Mouse (Mus musculus) forebrain, embryonic 11.5 days (tissue): ENCODE results near the gene H2-DMb2. TPM values are rescaled to one million over a fixed set of nuclear protein-coding genes. Genes with fewer than 3 reads are reported as not detected.

ENCODE experiments used
- ATAC-seq: fragments of 200-750 bp; cut with Nextera tagmentation; replicated peaks from 2 replicates; pipeline ENCODE4 v1.8.0; 2017; ENCODE audit warnings: moderate TSS enrichment; ENCODE audit not compliant: low FRiP score
- DNase-seq: peaks from one replicate; pipeline ENCODE4 v3.0.0-alpha.2; 2017; ENCODE audit warnings: low spot score
- H3K27ac ChIP-seq: fragments of 300-500 bp; sonication (generic); 2 replicates; pipeline ENCODE4 v1.5.1; 2014; ENCODE audit warnings: low read depth, low read length
- H3K27me3 ChIP-seq: fragments of 300-500 bp; sonication (generic); 2 replicates; pipeline ENCODE4 v1.6.1; 2014; ENCODE audit warnings: mild to moderate bottlenecking, low read length, mixed read lengths; ENCODE audit not compliant: control insufficient read depth, insufficient read depth
- H3K36me3 ChIP-seq: fragments of 300-500 bp; sonication (generic); 2 replicates; pipeline ENCODE4 v1.6.1; 2014; ENCODE audit warnings: mild to moderate bottlenecking, low read length, moderate library complexity, mixed read lengths; ENCODE audit not compliant: control insufficient read depth, insufficient read depth
- H3K4me1 ChIP-seq: fragments of 300-500 bp; sonication (generic); replicated peaks from 2 replicates; pipeline ENCODE4 v1.6.1; 2014; ENCODE audit warnings: low read length, mixed read lengths; ENCODE audit not compliant: control insufficient read depth, insufficient read depth
- H3K4me2 ChIP-seq: fragments of 300-500 bp; sonication (generic); 2 replicates; pipeline ENCODE4 v1.6.1; 2014; ENCODE audit warnings: low read depth, mild to moderate bottlenecking, low read length, moderate library complexity, mixed read lengths; ENCODE audit not compliant: severe bottlenecking
- H3K4me3 ChIP-seq: fragments of 300-500 bp; sonication (generic); 2 replicates; pipeline ENCODE4 v1.5.1; 2014; ENCODE audit warnings: low read depth, low read length
- H3K9ac ChIP-seq: fragments of 300-500 bp; sonication (generic); 2 replicates; pipeline ENCODE4 v1.6.1; 2014; ENCODE audit warnings: low read length
- H3K9me3 ChIP-seq: fragments of 300-500 bp; sonication (generic); 2 replicates; pipeline ENCODE4 v1.6.1; 2016; ENCODE audit warnings: low read length, mixed read lengths; ENCODE audit not compliant: control insufficient read depth
- WGBS: fragments of 180-500 bp; shearing (Covaris S2); extraction: QIAGEN DNeasy Blood & Tissue Kit; methylation state at CpG from one replicate; pipeline ENCODE4 v1.1.7; 2014; 5-methylcytosine and 5-hydroxymethylcytosine counted together
- polyA plus RNA-seq: library from polyadenylated mRNA; unstranded; fragments of >200 nt; fragmentation: Nextera tagmentation; extraction: Ambion mirVana; gene quantifications from 2 replicates; pipeline ENCODE4 v1.2.1, GENCODE M21; 2014

H2-DMb2 gene
- polyA plus RNA-seq, 1 experiment from 2014 or later, result 0.15 TPM

DNA sequence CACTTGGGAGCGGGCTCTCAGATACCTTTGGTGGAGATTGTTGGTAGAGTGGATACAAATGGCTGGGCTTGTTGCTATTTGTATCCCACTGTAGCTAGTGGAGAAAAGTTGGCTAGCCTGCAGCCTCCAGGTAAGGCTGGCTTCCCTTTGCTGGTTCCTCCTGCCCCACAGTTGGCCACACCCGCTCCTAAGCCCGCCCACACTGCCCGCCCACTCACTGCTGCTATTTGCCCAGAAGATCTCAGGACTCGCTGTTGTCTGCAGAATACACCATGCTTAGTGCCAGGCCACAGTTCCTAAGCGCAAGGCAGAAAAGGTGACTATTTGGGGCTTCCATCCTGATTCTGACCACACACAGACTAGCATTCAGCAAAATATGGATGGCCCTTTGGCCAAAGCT, 15.6 kb upstream of the H2-DMb2 start:
- Histone ChIP-seq H3K4me3 (no peak overlapping the region), H3K27ac (no peak overlapping the region), H3K4me2 (no peak overlapping the region), H3K9ac (no peak overlapping the region), H3K9me3 (no peaks in the 10 kb centered on the region), H3K27me3 (0 out of 2 replicates have a peak, but pooled peaks cover 2% of the 10 kb centered on the region), H3K4me1 (peaks cover 11% of the 10 kb centered on the region), H3K36me3 (no peaks in the 10 kb centered on the region; the same call in 1 of the 2 replicates)
- ATAC-seq (no peak), DNase-seq (no peak)
- 12% methylated on average over 6 of the region's 6 CpGs for WGBS

GRCm38 (mm10) chr17:34128264-34128937, 14.7 kb upstream of the H2-DMb2 start:
- Histone ChIP-seq H3K27me3 (0 out of 2 replicates have a peak, but pooled peaks cover 2% of the 10 kb centered on the region), H3K4me1 (peaks cover 8% of the 10 kb centered on the region), H3K27ac (no peak overlapping the region), H3K4me3 (no peak overlapping the region), H3K9me3 (no peaks in the 10 kb centered on the region), H3K9ac (no peak overlapping the region; the same call in 1 of the 2 replicates), H3K36me3 (no peaks in the 10 kb centered on the region; the same call in 1 of the 2 replicates), H3K4me2 (peak overlapping the region; percentile 31; the same call in 1 of the 2 replicates)
- ATAC-seq, result no peak
- WGBS, result 25% methylated on average over 13 of the region's 13 CpGs
- DNase-seq, result no peak

GRCm38 (mm10) chr17:34128944-34129791, 13.9 kb upstream of the H2-DMb2 start:
- no peak overlapping the region for H3K4me3 ChIP-seq
- H3K36me3 ChIP-seq, result no peaks in the 10 kb centered on the region; the same call in 1 of the 2 replicates
- 0 out of 2 replicates have a peak, but pooled peaks cover 2% of the 10 kb centered on the region for H3K27me3 ChIP-seq
- ATAC-seq (no peak), DNase-seq (no peak)
- H3K9ac ChIP-seq, result no peak overlapping the region; the same call in 1 of the 2 replicates
- H3K27ac ChIP-seq, result no peak overlapping the region
- peaks cover 5% of the 10 kb centered on the region for H3K4me1 ChIP-seq
- WGBS, result 24% methylated on average over 18 of the region's 18 CpGs
- no peaks in the 10 kb centered on the region for H3K9me3 ChIP-seq
- H3K4me2 ChIP-seq, result peak overlapping the region; percentile 31; the same call in 1 of the 2 replicates

GRCm38 (mm10) chr17:34130073-34130947, 12.8 kb upstream of the H2-DMb2 start:
- no peak for DNase-seq
- H3K9ac ChIP-seq, result no peak overlapping the region
- no peaks in the 10 kb centered on the region; the same call in 1 of the 2 replicates for H3K36me3 ChIP-seq
- WGBS, result 86% methylated on average over 19 of the region's 19 CpGs
- H3K4me1 ChIP-seq, result peaks cover 5% of the 10 kb centered on the region
- 0 out of 2 replicates have a peak, but pooled peaks cover 2% of the 10 kb centered on the region for H3K27me3 ChIP-seq
- no peak overlapping the region for H3K4me3 ChIP-seq
- no peaks in the 10 kb centered on the region for H3K9me3 ChIP-seq
- H3K27ac ChIP-seq, result no peak overlapping the region
- no peak for ATAC-seq
- H3K4me2 ChIP-seq, result no peak overlapping the region

GRCm38 (mm10) chr17:34131911-34132310, 11.2 kb upstream of the H2-DMb2 start:
- no peak overlapping the region for H3K27ac ChIP-seq
- DNase-seq, result no peak
- WGBS, result 74% methylated on average over 7 of the region's 7 CpGs
- H3K27me3 ChIP-seq, result 0 out of 2 replicates have a peak, but pooled peaks cover 2% of the 10 kb centered on the region
- H3K9ac ChIP-seq, result no peak overlapping the region
- H3K4me1 ChIP-seq, result peaks cover 5% of the 10 kb centered on the region
- H3K9me3 ChIP-seq, result no peaks in the 10 kb centered on the region
- no peak for ATAC-seq
- H3K4me3 ChIP-seq, result no peak overlapping the region
- H3K36me3 ChIP-seq, result no peaks in the 10 kb centered on the region
- no peak overlapping the region for H3K4me2 ChIP-seq

DNA sequence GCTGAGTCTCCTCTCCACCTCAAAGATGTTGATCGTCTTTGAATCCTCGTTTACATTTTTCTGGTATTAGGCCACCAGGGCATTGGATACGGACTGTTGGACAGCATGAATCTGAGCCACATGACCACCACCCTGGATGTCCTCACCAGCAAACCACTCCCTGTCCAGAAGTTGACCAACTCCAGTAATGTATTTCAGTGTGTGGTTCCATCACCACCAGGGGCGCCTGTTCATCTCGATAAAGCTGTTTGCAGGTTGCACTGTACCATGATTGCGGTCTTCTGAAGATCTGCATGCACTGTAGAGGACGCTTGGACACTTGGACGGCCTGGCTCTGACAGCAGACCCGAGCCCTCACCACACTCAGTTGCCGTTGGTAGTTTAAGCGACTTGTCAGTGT, 9.8 kb upstream of the H2-DMb2 start:
- no peak for ATAC-seq

DNA sequence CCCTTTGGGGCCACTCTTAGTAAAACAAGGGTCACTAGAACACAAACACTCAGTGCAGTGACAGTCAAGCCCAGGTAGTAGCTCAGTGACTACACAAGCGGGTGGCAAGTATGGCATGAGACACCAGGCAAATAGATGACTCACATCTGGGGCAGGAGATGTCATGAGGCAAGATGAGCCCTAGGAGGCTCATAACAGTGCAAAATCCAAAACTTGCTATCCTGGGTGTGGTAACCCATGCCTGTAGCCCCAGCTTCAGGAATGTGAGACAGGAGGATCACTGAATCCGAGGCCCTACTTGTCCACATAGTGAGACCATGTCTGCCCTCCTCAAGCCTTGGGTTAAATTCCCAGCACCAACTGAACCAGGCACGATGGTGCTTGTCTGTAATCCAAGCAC, 8.7 kb upstream of the H2-DMb2 start:
- H3K27ac ChIP-seq, result no peak overlapping the region
- H3K36me3 ChIP-seq, result no peaks in the 10 kb centered on the region
- no peaks in the 10 kb centered on the region for H3K9me3 ChIP-seq
- H3K4me1 ChIP-seq, result peaks cover 3% of the 10 kb centered on the region; the same call in 1 of the 2 replicates
- ATAC-seq (no peak), DNase-seq (no peak)
- no peak overlapping the region for H3K4me3 ChIP-seq
- 83% methylated on average over 3 of the region's 3 CpGs for WGBS
- no peak overlapping the region for H3K9ac ChIP-seq
- H3K27me3 ChIP-seq, result peaks cover 10% of the 10 kb centered on the region
- no peak overlapping the region for H3K4me2 ChIP-seq

More for the DNA sequence above, 9.8 kb upstream of the H2-DMb2 start:
- Histone ChIP-seq H3K27me3 (peaks cover 5% of the 10 kb centered on the region), H3K4me1 (peaks cover 5% of the 10 kb centered on the region), H3K27ac (no peak overlapping the region), H3K4me2 (no peak overlapping the region), H3K9me3 (no peaks in the 10 kb centered on the region), H3K36me3 (no peaks in the 10 kb centered on the region), H3K4me3 (no peak overlapping the region), H3K9ac (no peak overlapping the region)
- no peak for DNase-seq
- 88% methylated on average over 11 of the region's 11 CpGs for WGBS
